Mouse (Mus musculus) heart, embryonic 14.5 days (tissue): ENCODE data around the gene Gan. TPM values are rescaled to one million over a fixed set of nuclear protein-coding genes. Genes with fewer than 3 reads are reported as not detected.

Source experiments
- ATAC-seq: fragments of 200-750 bp; cut with Nextera tagmentation; 2 replicates; pipeline ENCODE4 v1.8.0; 2017; ENCODE audit warnings: low read depth, moderate TSS enrichment; ENCODE audit not compliant: insufficient number of reproducible peaks, insufficient read depth, low FRiP score
- H3K27ac ChIP-seq, 2 experiments: fragments of 200-500 bp in 1 of 2; fragments of 300-500 bp in 1 of 2; sonication (generic) in 1 of 2; replicated peaks in 1 of 2; 2 replicates each; pipeline ENCODE4 v1.5.1; 2012 to 2014; ENCODE audit warnings: low read depth in 2 of 2, low read length in 2 of 2, control low read depth in 1 of 2, mild to moderate bottlenecking in 1 of 2, mixed read lengths in 1 of 2; ENCODE audit not compliant: control insufficient read depth in 1 of 2, insufficient read depth in 1 of 2
- H3K27me3 ChIP-seq: fragments of 300-500 bp; sonication (generic); 2 replicates; pipeline ENCODE4 v1.6.1; 2014; ENCODE audit warnings: mild to moderate bottlenecking, low read length, control low read depth; ENCODE audit not compliant: control insufficient read depth, insufficient read depth
- H3K36me3 ChIP-seq: fragments of 300-500 bp; sonication (generic); 2 replicates; pipeline ENCODE4 v1.6.1; 2014; ENCODE audit warnings: mild to moderate bottlenecking, control low read depth, low read length, mixed read lengths; ENCODE audit not compliant: control insufficient read depth, insufficient read depth
- H3K4me1 ChIP-seq, 2 experiments: fragments of 200-500 bp in 1 of 2; fragments of 300-500 bp in 1 of 2; sonication (generic) in 1 of 2; 2 replicates each; pipeline ENCODE4 v1.6.1; 2012 to 2014; ENCODE audit warnings: low read length in 2 of 2, control low read depth in 1 of 2, mixed read lengths in 1 of 2; ENCODE audit not compliant: control insufficient read depth in 2 of 2, insufficient read depth in 2 of 2
- H3K4me2 ChIP-seq: fragments of 300-500 bp; sonication (generic); 2 replicates; pipeline ENCODE4 v1.6.1; 2014; ENCODE audit warnings: mild to moderate bottlenecking, low read length
- H3K4me3 ChIP-seq, 2 experiments: fragments of 200-500 bp in 1 of 2; fragments of 300-500 bp in 1 of 2; sonication (generic) in 1 of 2; 2 replicates each; pipeline ENCODE4 v1.5.1; 2012 to 2014; ENCODE audit warnings: low read length in 2 of 2, mild to moderate bottlenecking in 2 of 2, control low read depth in 1 of 2, low read depth in 1 of 2, moderate library complexity in 1 of 2; ENCODE audit not compliant: control insufficient read depth in 1 of 2, insufficient read depth in 1 of 2
- H3K9ac ChIP-seq: fragments of 300-500 bp; sonication (generic); 2 replicates; pipeline ENCODE4 v1.6.1; 2014; ENCODE audit warnings: mild to moderate bottlenecking, low read length
- H3K9me3 ChIP-seq: fragments of 300-500 bp; sonication (generic); 2 replicates; pipeline ENCODE4 v1.6.1; 2016; ENCODE audit warnings: low read length, control low read depth; ENCODE audit not compliant: control insufficient read depth
- WGBS: fragments of 180-500 bp; shearing (Covaris S2); extraction: QIAGEN DNeasy Blood & Tissue Kit; methylation state at CpG from one replicate; pipeline ENCODE4 v1.1.7; 2014; 5-methylcytosine and 5-hydroxymethylcytosine counted together
- polyA plus RNA-seq: library from polyadenylated mRNA; unstranded; fragments of >200 nt; fragmentation: Nextera tagmentation; extraction: Ambion mirVana; gene quantifications from 2 replicates; pipeline ENCODE4 v1.2.1, GENCODE M21; 2014

Gene Gan
- polyA plus RNA-seq, 1 experiment from 2014 or later: 1.3 TPM

- no peak overlapping the region for H3K9ac ChIP-seq
- 0 out of 2 replicates have a peak, but pooled peaks cover 9% of the 10 kb centered on the region for H3K36me3 ChIP-seq
- no peak overlapping the region for H3K4me2 ChIP-seq
- ATAC-seq: no peak
- no peak overlapping the region for H3K4me3 ChIP-seq
- H3K27ac ChIP-seq: no peak overlapping the region
- no peaks in the 10 kb centered on the region for H3K27me3 ChIP-seq
- 68% methylated on average over 3 of the region's 3 CpGs for WGBS
- H3K9me3 ChIP-seq: no peaks in the 10 kb centered on the region
- peaks cover 3 to 11% of the 10 kb centered on the region in 2 experiments; a peak in 3 of 4 replicates for H3K4me1 ChIP-seq
These were observed 15.8 kb downstream of the Gan start for GRCm38 (mm10) chr8:117173690-117174089.

DNA sequence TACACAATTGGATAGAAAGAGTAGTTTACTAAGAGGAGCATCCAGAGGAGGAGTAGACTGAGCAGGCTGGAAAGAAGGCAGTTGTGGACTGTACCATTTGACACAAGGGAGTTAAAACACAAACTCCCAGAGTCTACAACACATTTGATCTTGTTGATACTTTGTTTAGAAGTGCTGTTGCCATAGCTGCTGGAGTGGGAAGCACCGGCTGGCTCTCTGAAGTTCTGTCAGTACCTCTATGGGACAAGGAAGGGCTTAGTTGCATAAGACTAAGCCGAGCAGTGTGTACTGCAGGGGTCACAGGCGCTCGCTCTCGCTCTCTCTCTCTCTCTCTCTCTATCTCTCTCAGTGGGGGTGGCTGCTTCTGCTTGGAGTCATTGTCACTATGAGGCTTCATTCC lies 16.6 kb downstream of the Gan start:
- no peak overlapping the region for H3K4me3 ChIP-seq
- H3K27ac ChIP-seq: no peak overlapping the region
- 80% methylated on average over 5 of the region's 5 CpGs for WGBS
- H3K27me3 ChIP-seq: no peaks in the 10 kb centered on the region
- ATAC-seq: no peak
- H3K4me2 ChIP-seq: no peak overlapping the region
- peaks cover 3 to 11% of the 10 kb centered on the region in 2 experiments; a peak in 3 of 4 replicates for H3K4me1 ChIP-seq
- H3K36me3 ChIP-seq: 0 out of 2 replicates have a peak, but pooled peaks cover 9% of the 10 kb centered on the region
- no peaks in the 10 kb centered on the region for H3K9me3 ChIP-seq
- no peak overlapping the region for H3K9ac ChIP-seq

- 64% methylated on average over 5 of the region's 5 CpGs for WGBS
- ATAC-seq: no peak
- 0 out of 2 replicates have a peak, but pooled peaks cover 9% of the 10 kb centered on the region for H3K36me3 ChIP-seq
These were observed 18.4 kb downstream of the Gan start for GRCm38 (mm10) chr8:117176308-117176707.

GRCm38 (mm10) chr8:117177236-117177635 lies 19.3 kb downstream of the Gan start:
- Histone ChIP-seq H3K4me3 (no peak overlapping the region), H3K9ac (no peak overlapping the region), H3K4me1 (peaks cover 3 to 11% of the 10 kb centered on the region in 2 experiments; a peak in 3 of 4 replicates), H3K27me3 (no peaks in the 10 kb centered on the region), H3K9me3 (no peaks in the 10 kb centered on the region), H3K36me3 (0 out of 2 replicates have a peak, but pooled peaks cover 9% of the 10 kb centered on the region), H3K27ac (no peak overlapping the region), H3K4me2 (no peak overlapping the region)
- no peak for ATAC-seq
- WGBS: 80% methylated on average over 7 of the region's 7 CpGs

More at GRCm38 (mm10) chr8:117176308-117176707, 18.4 kb downstream of the Gan start:
- Histone ChIP-seq H3K4me3 (no peak overlapping the region), H3K9me3 (no peaks in the 10 kb centered on the region), H3K4me2 (no peak overlapping the region), H3K27ac (no peak overlapping the region), H3K4me1 (peaks cover 3 to 11% of the 10 kb centered on the region in 2 experiments; a peak in 3 of 4 replicates), H3K27me3 (no peaks in the 10 kb centered on the region), H3K9ac (no peak overlapping the region)

- Histone ChIP-seq H3K4me2 (no peak overlapping the region), H3K4me1 (peaks cover 0 to 4% of the 10 kb centered on the region in 2 experiments; a peak in 2 of 4 replicates), H3K27me3 (no peaks in the 10 kb centered on the region), H3K27ac (no peak overlapping the region), H3K9me3 (no peaks in the 10 kb centered on the region), H3K4me3 (no peak overlapping the region), H3K36me3 (peaks cover 9% of the 10 kb centered on the region; the same call in 1 of the 2 replicates), H3K9ac (no peak overlapping the region)
- no peak for ATAC-seq
- whole genome bisulfite sequencing: 87% methylated on average over 2 of the region's 2 CpGs
These were observed 20.1 kb downstream of the Gan start for GRCm38 (mm10) chr8:117178039-117178438.

DNA sequence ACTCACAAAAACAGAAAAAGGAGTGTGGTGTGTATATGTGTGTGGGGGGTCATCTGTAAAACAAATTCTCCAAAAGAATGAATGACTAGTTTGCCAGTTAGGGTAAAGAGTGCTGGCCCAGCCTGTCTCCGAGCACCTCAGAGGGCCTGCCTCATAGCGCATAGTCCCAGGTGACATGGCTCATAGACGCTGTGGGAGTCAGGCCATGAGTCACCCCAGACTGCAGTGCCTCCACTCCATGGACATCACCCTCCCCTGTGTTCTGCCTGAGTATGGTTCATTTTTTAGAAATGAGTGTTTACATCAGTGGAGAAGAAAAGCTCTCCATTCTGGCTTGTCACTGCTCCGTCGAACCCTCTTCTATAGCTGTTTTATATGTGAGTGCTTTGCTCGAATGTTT lies 20.7 kb downstream of the Gan start:
- WGBS: 84% methylated on average over 6 of the region's 6 CpGs
- no peak overlapping the region for H3K27ac ChIP-seq
- H3K27me3 ChIP-seq: no peaks in the 10 kb centered on the region
- no peak overlapping the region for H3K4me3 ChIP-seq
- no peaks in the 10 kb centered on the region for H3K9me3 ChIP-seq
- H3K9ac ChIP-seq: no peak overlapping the region
- H3K36me3 ChIP-seq: peaks cover 13% of the 10 kb centered on the region; the same call in 1 of the 2 replicates
- ATAC-seq: no peak
- H3K4me1 ChIP-seq: no peaks in the 10 kb centered on the region
- no peak overlapping the region for H3K4me2 ChIP-seq

DNA sequence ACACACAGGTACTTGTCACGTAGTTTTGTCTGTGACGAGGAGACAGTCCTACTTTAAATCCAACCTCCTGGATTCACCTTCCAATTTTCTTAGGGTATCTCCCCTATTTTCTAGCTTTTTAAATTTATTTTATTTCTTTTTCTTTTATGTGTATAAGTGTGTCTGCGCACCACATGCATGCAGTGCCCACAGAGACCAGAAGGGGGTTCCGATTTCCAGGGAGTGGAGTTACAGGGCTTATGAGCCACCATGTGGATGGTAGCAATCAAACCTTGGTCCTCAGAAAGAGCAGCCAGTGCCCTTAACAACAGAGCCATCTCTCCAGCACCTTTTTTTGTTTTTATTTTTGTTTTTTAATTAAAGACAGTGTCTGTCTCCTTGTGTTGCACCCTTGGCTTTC lies 24.8 kb downstream of the Gan start:
- ATAC-seq: no peak
- peaks cover 38% of the 10 kb centered on the region for H3K36me3 ChIP-seq
- no peak overlapping the region for H3K9ac ChIP-seq
- H3K4me1 ChIP-seq: no peaks in the 10 kb centered on the region
- H3K27ac ChIP-seq: no peak overlapping the region
- no peak overlapping the region for H3K4me2 ChIP-seq
- no peak overlapping the region for H3K4me3 ChIP-seq
- WGBS: 98% methylated on average over 4 of the region's 4 CpGs
- no peaks in the 10 kb centered on the region for H3K27me3 ChIP-seq
- no peaks in the 10 kb centered on the region for H3K9me3 ChIP-seq
